Mouse (Mus musculus): ENCODE measurements at regions not wholly inside any gene's neighbourhood (a gene's known extent, or its start where the extent isn't known, plus 50 kb on each side); places are given as distances from the start of the nearest gene placed in this dataset.

GRCm38 (mm10) chr1:154255971-154256370 is 55.0 kb downstream of the Zfp648 start:
- ChIA-PET CTCF (interaction anchor here in 1 of 4 experiments (1.3 kb wide), 1 partner anchor 529 kb away, joined by 3 read pairs; no protein-coding TSS in a partner anchor), POLR2A (interaction anchor here in 1 of 4 experiments (0.6 kb wide), 1 partner anchor 244 kb away, joined by 3 read pairs; no protein-coding TSS in a partner anchor)

GRCm38 (mm10) chr1:154256811-154257210 is 55.8 kb downstream of the Zfp648 start:
- POLR2A ChIA-PET: interaction anchor here in 2 of 4 experiments (0.6 to 0.8 kb wide), 3 partner anchors 15 to 243 kb away, joined by 3 read pairs; no protein-coding TSS in a partner anchor
- CTCF ChIA-PET: interaction anchor here in 3 of 4 experiments (0.6 to 1.3 kb wide), 3 partner anchors 528 to 1050 kb away, joined by 3 to 10 read pairs (median 3); no protein-coding TSS in a partner anchor

- CTCF ChIA-PET: no interaction called here
- POLR2A ChIA-PET: no interaction called here
Measured at GRCm38 (mm10) chr1:154258511-154258910, 57.5 kb downstream of the Zfp648 start.

GRCm38 (mm10) chr1:154260393-154260792 is 59.4 kb downstream of the Zfp648 start:
- POLR2A ChIA-PET: no interaction called here
- CTCF ChIA-PET: no interaction called here

- CTCF ChIA-PET: interaction anchor here in 2 of 4 experiments (0.5 to 1.7 kb wide), 14 partner anchors 8 to 1691 kb away, joined by 3 to 9 read pairs (median 4); partner anchors contain the start of gene Cep350 (in 1 of the 2)
- POLR2A ChIA-PET: no interaction called here
Measured at GRCm38 (mm10) chr1:154281438-154281837, 80.5 kb downstream of the Zfp648 start.

- ChIA-PET POLR2A (no interaction called here), CTCF (no interaction called here)
Measured at GRCm38 (mm10) chr1:154286080-154286479, 85.1 kb downstream of the Zfp648 start.

- ChIA-PET CTCF (interaction anchor here in 1 of 4 experiments (1.2 kb wide), 1 partner anchor 11 kb away, joined by 3 read pairs; no protein-coding TSS in a partner anchor), POLR2A (no interaction called here)
Measured at GRCm38 (mm10) chr1:154292729-154293128, 91.7 kb downstream of the Zfp648 start.

GRCm38 (mm10) chr1:154296080-154296479 is 95.1 kb downstream of the Zfp648 start:
- ChIA-PET POLR2A (no interaction called here), CTCF (no interaction called here)

- POLR2A ChIA-PET: no interaction called here
- CTCF ChIA-PET: interaction anchor here in 1 of 4 experiments (0.6 kb wide), 2 partner anchors 488 to 591 kb away, joined by 3 to 4 read pairs; no protein-coding TSS in a partner anchor
Measured at GRCm38 (mm10) chr1:154299866-154300265, 98.9 kb downstream of the Zfp648 start.

GRCm38 (mm10) chr1:154309650-154310049 is 108.7 kb downstream of the Zfp648 start:
- ChIA-PET CTCF (no interaction called here), POLR2A (no interaction called here)
